In the genomic region with DNA sequence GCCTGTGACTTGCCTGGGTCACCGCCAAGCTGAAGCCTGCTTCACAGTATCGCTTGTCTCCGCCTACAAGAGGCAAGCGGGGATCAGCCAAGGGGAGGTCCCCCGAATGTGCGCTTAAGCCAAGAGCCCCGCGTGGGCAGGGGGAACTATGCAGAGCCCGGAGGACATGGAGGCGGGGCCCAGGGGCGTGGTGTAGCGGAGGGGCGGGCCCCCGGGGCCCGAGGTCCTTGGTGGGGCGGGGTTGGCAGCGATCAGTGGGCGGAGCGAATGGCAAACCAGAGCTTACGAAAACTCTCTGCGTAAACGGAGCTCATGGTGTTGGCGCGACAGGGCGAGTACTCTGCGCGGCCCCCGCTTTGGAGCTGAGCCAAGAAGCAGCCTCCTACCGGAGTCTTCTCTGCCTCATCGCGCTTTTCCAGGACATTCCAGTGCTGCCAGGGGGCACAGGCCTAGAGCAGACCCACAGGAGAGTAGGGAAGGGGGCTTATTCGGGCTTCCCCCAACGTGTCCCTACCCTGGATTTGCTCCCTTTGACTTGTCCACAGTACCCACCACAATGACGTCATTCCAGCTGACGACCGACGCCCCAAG, we compare ENCODE assay signal across 8 mouse cellular contexts. TPM values are rescaled to one million over a fixed set of nuclear protein-coding genes. Genes with fewer than 3 reads are reported as not detected.
DNase-seq lines count a peak whose midpoint lies in the region; ATAC-seq lines count a peak whose summit lies in the region.

No protein-coding gene starts in this region.

- H3K9ac ChIP-seq in hindbrain, embryonic 15.5 days = peak overlapping the region; percentile 42

- H3K27me3 ChIP-seq in hindbrain, embryonic 15.5 days = peaks cover 5% of the 10 kb centered on the region; the same call in 1 of the 2 replicates

- H3K4me2 ChIP-seq in hindbrain, embryonic 15.5 days = peak overlapping the region; percentile 86

- 1% methylated on average over 37 of the region's 37 CpGs for WGBS in hindbrain, embryonic 15.5 days

- H3K27ac ChIP-seq in hindbrain, embryonic 15.5 days (replicated peaks) = peak overlapping the region; percentile 55

- no peaks in the 10 kb centered on the region for H3K36me3 ChIP-seq in hindbrain, embryonic 15.5 days

- peaks cover 26% of the 10 kb centered on the region for H3K4me1 ChIP-seq in hindbrain, embryonic 15.5 days (replicated peaks)

- H3K9me3 ChIP-seq in hindbrain, embryonic 15.5 days = no peaks in the 10 kb centered on the region

- DNase-seq in T-cell, adult 2 months (ENCODE audit: low spot score) = peak; percentile 91
- peak; percentile 83 to 88 for DNase-seq in cerebellum, postnatal 36 days
- DNase-seq in frontal cortex, postnatal 36 days (ENCODE audit: low spot score in 2 of 2) = peak; percentile 92 to 95
- peak; percentile 88 for DNase-seq in left cerebral cortex, adult 11 months (ENCODE audit: low spot score)
- DNase-seq in lung, postnatal 4 days = peak; percentile 99
- peak; percentile 81 for DNase-seq in retina, postnatal 7 days (ENCODE audit: low read depth, low spot score)
- peak; percentile 90 for DNase-seq in urinary bladder, adult 2 months (ENCODE audit: low spot score)

- H3K4me3 ChIP-seq in hindbrain, embryonic 15.5 days = peak overlapping the region; percentile 44

- peak; percentile 89 for ATAC-seq in hindbrain, embryonic 15.5 days (ENCODE audit: low FRiP score, low read depth)

RNA-seq across cellular contexts. Expression of a gene that starts 2.8 kb away (rescaled TPM):
- 9.5 and 10.1 TPM in 2 replicates for polyA plus RNA-seq in hindbrain, embryonic 15.5 days (2015; fragmentation: Nextera tagmentation; extraction: Ambion mirVana)
- polyA plus RNA-seq in urinary bladder, adult 2 months (2012; rRNA removed) = 5.7 and 7.2 TPM in 2 replicates

RNA-seq across cellular contexts. Expression of a gene that starts 19.7 kb away (rescaled TPM):
- polyA plus RNA-seq in hindbrain, embryonic 15.5 days (2015; fragmentation: Nextera tagmentation; extraction: Ambion mirVana) = 29.3 and 30.7 TPM in 2 replicates
- polyA plus RNA-seq in urinary bladder, adult 2 months (2012; rRNA removed) = 6.9 and 10.4 TPM in 2 replicates

RNA-seq across cellular contexts. Expression of a gene that starts 37.0 kb away (rescaled TPM):
- 85.7 and 85.9 TPM in 2 replicates for polyA plus RNA-seq in hindbrain, embryonic 15.5 days (2015; fragmentation: Nextera tagmentation; extraction: Ambion mirVana)
- polyA plus RNA-seq in urinary bladder, adult 2 months (2012; rRNA removed) = 190 and 251 TPM in 2 replicates

RNA-seq across cellular contexts. Expression of a gene that starts 59.4 kb away (rescaled TPM):
- polyA plus RNA-seq in hindbrain, embryonic 15.5 days (2015; fragmentation: Nextera tagmentation; extraction: Ambion mirVana) = 167 and 168 TPM in 2 replicates
- 80.3 and 88.2 TPM in 2 replicates for polyA plus RNA-seq in urinary bladder, adult 2 months (2012; rRNA removed)

Comparison
In these comparisons a context has a peak if more than half of its experiments do, and no peak if none do; other contexts are left out.
1. Peak in every context shown above with its lines: DNase-seq, ATAC-seq, H3K4me3 ChIP-seq and H3K27ac ChIP-seq.